In genomic region chr9:22389021-22389476, GRCm38 (mm10) we compare ENCODE assay signal across 8 mouse cellular contexts. TPM values are rescaled to one million over a fixed set of nuclear protein-coding genes. Genes with fewer than 3 reads are reported as not detected.
DNase-seq lines count a peak whose midpoint lies in the region; ATAC-seq lines count a peak whose summit lies in the region.

TSS of gene Anln (minus strand) at chr9:22389188.

- peak within 1 kb of the TSS; percentile 78 for H3K4me3 ChIP-seq in hindbrain, embryonic 15.5 days

- DNase-seq in WW6 (ENCODE audit: low read depth, low spot score) = peak; percentile 86
- peak; percentile 85 to 88 for DNase-seq in cerebellum, postnatal 36 days
- peak; percentile 76 to 80 for DNase-seq in frontal cortex, postnatal 36 days (ENCODE audit: low spot score in 2 of 2)
- peak; percentile 84 to 85 for DNase-seq in layer of hippocampus, postnatal 36 days
- DNase-seq in lung, postnatal 25 days (ENCODE audit: low spot score) = peak; percentile 91
- DNase-seq in retina, adult 2 months (ENCODE audit: low read depth, low spot score) = peak; percentile 65
- DNase-seq in thymus, postnatal 36 days = peak; percentile 93

- H3K4me2 ChIP-seq in hindbrain, embryonic 15.5 days = peak within 1 kb of the TSS; percentile 90

- no peaks in the 10 kb centered on the region for H3K27me3 ChIP-seq in hindbrain, embryonic 15.5 days

- H3K36me3 ChIP-seq in hindbrain, embryonic 15.5 days = no peaks in the 10 kb centered on the region

- peak; percentile 96 for ATAC-seq in hindbrain, embryonic 15.5 days (ENCODE audit: low FRiP score, low read depth)

- peak within 1 kb of the TSS; percentile 88 for H3K9ac ChIP-seq in hindbrain, embryonic 15.5 days

- no peaks in the 10 kb centered on the region for H3K9me3 ChIP-seq in hindbrain, embryonic 15.5 days

- under 1% methylated on average over 37 of the region's 44 CpGs for WGBS in hindbrain, embryonic 15.5 days

- peak within 1 kb of the TSS; percentile 86 for H3K27ac ChIP-seq in hindbrain, embryonic 15.5 days (replicated peaks)

- peaks cover 13% of the 10 kb centered on the region for H3K4me1 ChIP-seq in hindbrain, embryonic 15.5 days (replicated peaks)

RNA-seq across cellular contexts. Expression of gene Anln, which starts in this region (rescaled TPM):
- polyA plus RNA-seq in hindbrain, embryonic 15.5 days (2015; fragmentation: Nextera tagmentation; extraction: Ambion mirVana) = 6.5 and 6.7 TPM in 2 replicates
- total RNA-seq in layer of hippocampus, postnatal 36 days (2021) = 10 to 100 TPM; 20.3 TPM

Comparison
In these comparisons a context has a peak if more than half of its experiments do, and no peak if none do; other contexts are left out.
1. Peak in every context shown above with its lines: DNase-seq, ATAC-seq, H3K4me3 ChIP-seq and H3K27ac ChIP-seq.